Mouse (Mus musculus) WW6 (cell line): ENCODE measurements at regions not wholly inside any gene's neighbourhood (a gene's known extent, or its start where the extent isn't known, plus 50 kb on each side); places are given as distances from the start of the nearest gene placed in this dataset.
"Not testable (repeated sequence)": the region's sequence is repeated elsewhere in the genome, so short reads cannot be mapped to it uniquely, and the experiment has no call there.

Experiments used
- DNase-seq: peaks from one replicate; pipeline ENCODE4 v3.0.0-alpha.2; 2013; ENCODE audit warnings: low read depth, low spot score

DNA sequence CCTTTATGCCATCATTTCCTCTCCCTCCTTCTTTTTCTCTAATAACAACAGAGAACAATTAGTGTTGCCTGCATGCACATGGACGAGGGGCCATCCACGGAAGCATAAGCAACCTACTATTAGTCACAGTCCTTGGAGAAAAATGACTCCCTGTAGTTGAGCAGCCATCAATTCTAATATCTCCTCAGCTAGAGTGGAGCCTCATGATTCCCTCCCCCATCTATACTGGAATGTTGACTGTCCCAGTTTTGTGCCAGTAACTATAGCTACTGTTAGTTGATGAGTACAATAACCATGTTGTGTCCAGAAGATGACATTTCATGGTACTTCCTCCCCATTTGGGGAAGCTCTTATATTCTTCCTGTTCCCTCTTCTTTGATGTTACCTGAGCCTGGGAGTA lies 64.3 kb upstream of the Rtn4 start:
- DNase-seq = no peak

GRCm38 (mm10) chr11:29632486-29632885 lies 60.3 kb upstream of the Rtn4 start:
- DNase-seq = no peak

DNA sequence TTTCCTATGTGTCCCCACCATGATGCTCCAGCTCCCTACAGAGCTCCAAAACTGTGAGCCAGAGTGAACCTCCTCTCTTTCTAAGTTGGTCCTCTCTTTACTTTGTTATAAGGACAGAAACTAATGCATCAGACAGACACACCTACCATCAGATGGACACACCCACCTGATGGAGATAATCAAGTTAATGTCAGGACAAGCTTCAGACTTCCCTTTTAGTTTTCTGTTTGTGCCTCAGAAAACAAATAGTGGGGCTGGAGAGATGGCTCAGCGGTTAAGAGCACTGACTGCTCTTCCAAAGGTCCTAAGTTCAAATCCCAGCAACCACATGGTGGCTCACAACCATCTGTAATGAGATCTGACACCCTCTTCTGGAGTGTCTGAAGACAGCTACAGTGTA lies 59.5 kb upstream of the Rtn4 start:
- not testable (repeated sequence) for DNase-seq

- peak; percentile 29 for DNase-seq
Observed at GRCm38 (mm10) chr11:29636759-29637200, 56.0 kb upstream of the Rtn4 start.

DNA sequence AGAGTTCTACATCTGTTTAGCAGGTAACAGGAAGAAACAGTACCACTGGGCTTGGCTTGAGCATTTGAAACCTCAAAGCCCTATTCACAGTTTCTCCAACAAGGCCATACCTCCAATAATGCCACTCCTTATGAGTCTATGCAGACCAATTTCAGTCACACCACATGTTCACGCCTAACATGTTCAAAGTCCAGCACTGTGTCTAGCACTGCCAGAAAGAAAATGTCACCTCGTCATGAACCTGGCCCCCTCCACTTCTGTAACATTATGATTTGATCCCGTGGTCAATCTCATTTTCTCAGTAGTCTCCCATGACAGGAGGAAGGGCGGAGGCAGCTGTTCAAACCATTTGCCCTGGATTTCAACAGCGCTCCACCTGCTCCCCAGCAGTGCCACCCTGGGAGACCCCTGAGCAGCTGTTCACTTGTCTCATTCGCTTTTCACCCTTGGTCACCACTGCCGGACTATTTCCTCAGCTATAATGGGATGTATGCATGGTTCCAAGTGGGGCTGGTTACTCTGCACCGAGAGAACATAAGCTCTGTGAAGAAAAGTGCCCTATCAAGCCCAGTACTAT lies 54.6 kb upstream of the Rtn4 start:
- no peak for DNase-seq

GRCm38 (mm10) chr11:29638861-29639260 lies 53.9 kb upstream of the Rtn4 start:
- no peak for DNase-seq
